Mouse (Mus musculus) megakaryocyte-erythroid progenitor cell, adult 5-6 weeks (primary cell): Measurements from ENCODE around the gene Tgfbr3. TPM values are rescaled to one million over a fixed set of nuclear protein-coding genes. Genes with fewer than 3 reads are reported as not detected.

Source experiments
- ATAC-seq: replicated peaks from 2 replicates; pipeline ENCODE4 v1.8.0; 2016; ENCODE audit warnings: mild to moderate bottlenecking, inconsistent platforms; ENCODE audit not compliant: severe bottlenecking, poor library complexity, low FRiP score, low TSS enrichment
- total RNA-seq, 2 experiments: library from RNA; stranded (forward) in 1 of 2; stranded (reverse) in 1 of 2; fragments of 200-1000, 215-1000 nt in 1 of 2; fragments of >200 nt in 1 of 2; fragmentation: Nextera tagmentation in 1 of 2; gene quantifications; 2 replicates each; pipeline ENCODE4 v1.2.3; 2014 to 2017

Gene Tgfbr3
- total RNA-seq (2014; fragmentation: Nextera tagmentation) (28.8 and 36.5 TPM in 2 replicates), total RNA-seq (2017) (25.6 and 35.5 TPM in 2 replicates)

DNA sequence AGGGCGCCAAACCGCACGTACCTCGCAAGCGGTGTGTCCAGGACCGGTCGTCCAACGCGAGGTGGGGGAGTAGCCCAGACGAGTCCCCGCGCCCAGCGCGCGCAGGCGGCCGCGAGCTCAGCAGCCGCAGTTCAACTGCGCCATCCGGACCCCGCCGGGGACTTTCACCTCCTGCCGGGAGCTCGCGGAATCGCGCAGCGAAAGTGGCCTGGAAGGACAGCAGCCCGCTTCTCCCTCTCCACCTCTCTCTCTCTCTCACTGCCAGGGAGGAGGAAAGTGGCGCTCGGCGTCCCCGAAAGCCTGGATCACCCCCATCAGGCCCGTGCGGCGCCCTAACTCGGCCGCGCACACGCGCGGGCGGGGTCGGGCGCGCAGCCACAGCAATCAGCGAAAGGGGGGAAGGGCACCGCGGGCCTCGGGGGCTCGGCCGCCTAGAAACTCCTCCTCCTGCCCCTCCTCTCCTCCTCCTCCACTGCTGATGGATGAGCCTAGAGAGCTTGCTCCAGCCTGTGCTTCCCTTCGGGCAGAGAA lies at the start of gene Tgfbr3:
Tgfbr3 (minus strand) TSS at position 396 of the 531 bp plus-strand sequence.
- peak; percentile 66 for ATAC-seq

DNA sequence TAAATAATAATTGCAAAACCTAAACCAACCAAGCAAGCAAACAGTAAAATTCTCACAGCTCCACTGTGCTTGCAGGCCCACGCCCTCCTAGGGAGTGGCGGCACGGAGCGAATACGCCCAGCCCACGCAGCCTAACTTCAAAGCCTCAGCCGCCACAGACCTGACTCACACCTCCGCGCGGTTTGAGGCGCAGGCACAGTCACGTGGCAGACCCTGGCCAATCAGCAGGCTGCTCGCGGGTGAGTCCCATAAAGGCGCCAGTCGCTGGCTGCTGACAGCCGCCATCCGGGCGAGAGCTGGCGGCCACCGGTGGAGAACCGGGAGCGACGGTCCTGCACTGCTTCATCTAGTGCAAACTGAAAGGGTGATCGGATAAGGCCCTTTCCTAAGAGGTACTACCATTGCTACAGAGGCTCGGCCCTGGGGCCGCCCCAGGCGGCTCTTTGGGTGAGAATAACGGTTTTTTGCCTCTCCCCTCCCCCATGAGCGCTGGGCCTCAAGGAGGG lies 41.5 kb upstream of the Tgfbr3 start, which contains the start of gene Brdt:
Brdt (plus strand) TSS at position 244 of the 506 bp plus-strand sequence.
- ATAC-seq, result no peak

- ATAC-seq, result no peak
Measured at GRCm38 (mm10) chr5:107320703-107321102, 31.3 kb upstream of the Tgfbr3 start.

GRCm38 (mm10) chr5:107317141-107317540 lies 27.7 kb upstream of the Tgfbr3 start:
- ATAC-seq, result no peak

DNA sequence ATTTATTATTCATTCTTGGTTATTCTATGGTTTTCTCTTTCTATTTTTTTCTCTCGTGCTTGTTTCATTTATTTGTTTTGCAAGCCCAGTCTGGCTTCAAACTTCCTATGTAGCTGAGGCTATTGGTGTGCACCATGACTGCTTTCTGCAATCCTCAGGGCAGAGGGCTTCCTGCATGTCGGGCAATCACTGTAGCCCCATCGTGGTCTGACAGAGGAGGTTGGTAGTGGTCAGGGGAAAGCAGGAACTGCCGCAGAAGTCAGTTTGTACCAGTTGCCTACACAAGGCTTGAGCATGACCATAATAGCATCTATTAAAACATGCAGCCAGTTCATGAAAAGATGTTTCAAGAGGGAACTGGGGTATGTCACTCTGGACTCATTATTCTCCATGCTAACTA lies 18.0 kb upstream of the Tgfbr3 start:
- no peak for ATAC-seq

- no peak for ATAC-seq
Measured at GRCm38 (mm10) chr5:107304117-107304825, 14.8 kb upstream of the Tgfbr3 start.

DNA sequence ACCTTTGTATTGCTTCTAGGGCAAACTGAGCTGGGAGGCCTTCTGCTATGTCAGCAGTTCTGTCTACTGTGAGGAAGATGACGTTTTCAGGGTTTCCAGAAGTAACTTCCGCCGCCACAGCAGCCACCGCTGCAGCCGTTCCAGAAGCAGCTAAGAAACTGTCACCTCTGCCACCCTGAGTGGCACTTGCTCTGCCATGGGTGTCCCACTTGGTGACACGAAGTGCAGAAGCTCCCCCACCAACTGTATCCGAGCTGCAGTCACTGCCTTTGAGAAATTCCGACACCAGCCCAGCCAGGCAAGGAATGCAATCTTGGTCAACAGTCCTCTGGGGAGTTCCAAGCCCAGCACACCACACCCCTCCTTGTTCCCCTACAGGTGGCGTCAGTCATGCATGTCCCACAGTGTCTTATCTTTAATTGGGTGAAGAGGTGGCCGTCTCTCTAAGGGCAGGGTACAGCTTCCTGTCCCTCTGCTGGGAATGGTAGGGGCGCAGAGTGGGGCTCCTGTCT lies 14.0 kb upstream of the Tgfbr3 start:
- ATAC-seq, result peak; percentile 90

DNA sequence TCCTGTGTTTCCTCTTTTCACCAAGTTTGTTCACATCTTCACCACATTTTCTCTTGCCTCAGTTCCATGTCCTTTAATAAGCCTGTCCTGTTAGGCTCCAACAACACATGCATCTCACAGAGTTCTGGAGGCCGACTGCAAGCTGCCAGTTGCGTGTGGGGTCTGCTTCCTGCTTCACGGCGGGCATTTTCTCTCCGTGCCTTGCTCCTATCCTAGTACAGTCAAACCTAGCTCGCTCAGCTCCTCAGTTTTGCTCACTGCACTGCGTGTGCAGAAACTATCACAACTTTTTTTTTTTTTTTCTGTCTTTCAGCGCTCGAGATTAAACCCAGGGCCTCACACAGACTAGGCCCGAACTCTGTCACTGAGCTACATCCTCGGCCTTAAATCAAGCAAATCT lies 9.4 kb upstream of the Tgfbr3 start:
- no peak for ATAC-seq

DNA sequence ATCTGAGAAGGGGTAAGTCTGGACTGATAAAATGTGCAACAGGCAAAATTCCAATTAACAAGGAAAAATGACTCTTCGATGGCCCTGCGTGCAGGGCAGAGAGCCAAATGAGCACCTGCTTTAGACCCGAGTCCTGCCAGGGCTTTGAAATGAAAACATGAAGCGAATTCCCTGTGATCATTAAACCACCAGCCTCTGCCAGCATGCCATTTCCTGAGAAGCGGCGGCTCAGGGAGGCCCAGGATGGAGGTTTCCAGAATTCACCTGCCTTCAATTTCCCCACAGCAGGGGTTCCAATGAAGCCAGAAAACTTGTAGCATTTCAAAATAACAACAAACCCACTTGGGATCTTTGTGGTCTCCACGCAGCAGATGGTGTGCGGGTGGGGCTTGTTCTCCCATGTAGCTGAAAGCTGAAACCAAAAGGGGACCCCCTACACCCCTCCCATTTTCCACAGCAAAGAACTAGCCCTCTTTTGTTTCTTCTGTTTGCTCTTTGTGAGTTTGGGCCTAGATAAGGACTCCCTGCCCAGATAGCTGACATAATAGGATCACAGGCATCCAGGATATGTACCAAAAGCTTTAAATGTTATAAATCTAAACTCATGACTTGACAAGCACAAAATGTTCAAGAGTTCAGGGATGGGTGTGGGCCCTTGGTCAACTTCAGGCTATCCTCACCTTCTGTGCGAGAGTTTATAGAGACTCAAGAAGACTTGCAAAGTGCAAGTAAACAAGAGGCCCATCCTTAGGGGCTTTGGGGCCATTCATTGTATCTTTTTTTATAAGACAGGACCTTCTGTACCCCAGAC lies 7.3 kb upstream of the Tgfbr3 start:
- no peak for ATAC-seq

DNA sequence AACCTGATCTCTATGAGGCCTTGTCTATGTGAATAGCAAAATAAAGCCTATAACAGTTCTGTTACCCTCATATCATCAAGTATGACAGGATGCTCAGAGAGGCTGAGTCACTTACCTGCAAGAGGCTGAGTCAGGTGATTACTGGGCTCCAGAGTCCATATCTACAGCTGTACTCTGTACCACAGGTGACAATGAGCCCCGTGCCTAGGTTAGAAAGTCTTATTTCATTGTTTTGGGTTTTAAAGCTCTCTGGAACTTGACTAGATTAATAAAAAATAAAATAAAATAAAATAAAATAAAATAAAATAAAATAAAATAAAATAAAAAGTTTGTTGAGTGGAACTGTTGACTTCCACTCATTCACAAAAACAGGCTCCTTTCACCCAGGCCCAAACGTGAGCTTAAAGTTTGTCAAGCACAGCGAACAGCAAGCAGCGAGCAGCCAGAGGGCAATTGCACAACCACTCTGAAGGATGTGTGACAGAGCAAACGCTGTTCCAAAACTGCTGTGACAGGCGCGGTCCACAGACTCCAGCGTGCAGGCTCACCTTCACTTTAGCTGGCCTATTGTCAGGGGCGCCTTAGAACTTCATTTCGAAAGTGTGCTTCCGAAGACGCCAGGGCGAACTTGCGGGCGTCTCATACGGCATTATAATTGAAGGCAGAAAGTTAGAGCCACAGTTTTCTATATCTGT lies 6.5 kb upstream of the Tgfbr3 start:
- ATAC-seq, result no peak

DNA sequence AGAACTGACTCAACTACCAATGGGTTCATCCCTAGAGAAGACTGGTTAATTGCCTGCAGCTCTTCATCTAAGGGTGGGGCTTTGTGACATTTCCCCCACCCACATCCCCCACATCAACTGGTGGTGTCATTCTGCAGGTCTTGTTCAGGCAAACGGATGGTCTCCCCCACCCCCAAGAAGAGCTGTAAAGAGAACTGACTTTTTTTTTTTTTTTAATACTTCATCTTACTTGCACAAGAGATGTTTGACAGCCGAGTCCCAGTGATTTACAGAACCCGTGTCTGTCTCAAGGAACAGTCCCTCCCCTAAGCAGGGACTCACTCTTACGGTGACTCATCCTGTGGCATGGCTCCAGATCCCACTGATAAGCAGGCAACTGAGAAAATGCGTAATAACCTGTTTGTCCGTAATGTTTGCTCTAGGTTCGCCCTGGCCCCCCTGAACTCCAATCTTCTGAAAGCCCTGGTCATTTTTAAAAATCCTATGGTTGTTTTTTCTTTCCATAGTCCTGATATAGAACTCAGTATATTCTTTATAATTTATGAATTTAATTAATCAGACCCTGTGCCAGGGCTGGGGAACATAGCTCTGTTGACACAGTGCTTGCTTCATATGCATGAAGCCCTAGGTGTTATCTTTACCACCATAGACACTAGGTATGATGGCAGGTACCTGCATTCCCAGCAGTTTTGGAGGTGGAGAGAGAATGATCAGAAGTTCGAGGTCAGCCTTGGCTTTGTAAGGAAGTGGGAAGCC lies 5.8 kb upstream of the Tgfbr3 start:
- ATAC-seq, result peak; percentile 65

DNA sequence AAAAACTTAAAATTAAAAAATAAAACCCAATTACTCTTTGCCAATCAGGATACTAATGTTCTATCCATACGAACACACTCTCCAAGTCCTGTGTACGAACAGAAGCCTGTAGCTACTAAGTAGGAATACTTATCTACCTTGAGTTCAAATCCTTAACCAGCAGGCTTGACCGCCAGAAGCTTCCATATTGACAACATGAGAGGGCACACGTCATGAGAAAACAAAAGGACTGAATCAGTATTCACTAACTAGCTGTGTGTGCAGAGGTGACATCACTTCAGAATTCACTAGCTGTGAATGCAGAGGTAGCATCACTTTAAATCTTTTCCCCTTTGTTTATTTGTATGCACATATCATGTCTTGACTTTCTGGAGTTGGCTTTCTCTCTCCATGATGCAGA lies 4.6 kb upstream of the Tgfbr3 start:
- no peak for ATAC-seq

DNA sequence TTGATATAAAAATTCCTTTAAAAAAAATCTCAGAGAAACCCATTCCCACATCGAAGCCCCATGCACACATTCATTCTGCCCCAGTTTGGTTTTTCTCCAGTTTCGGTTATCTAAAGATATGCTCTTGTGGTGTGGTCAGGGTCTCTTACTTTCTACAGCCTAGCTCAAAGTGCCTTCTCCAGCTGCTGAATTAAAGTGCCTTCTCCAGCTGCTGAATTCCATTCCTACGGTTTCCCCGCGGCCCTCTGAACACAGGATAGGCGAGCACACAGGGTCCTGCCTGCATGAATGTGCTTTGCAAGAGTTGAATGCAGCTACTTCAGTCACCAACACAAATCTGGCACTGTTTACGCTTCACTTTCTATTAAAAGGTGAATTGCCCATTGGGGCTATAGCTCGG lies 557 bp upstream of the Tgfbr3 start:
- no peak for ATAC-seq

- ATAC-seq, result peak; percentile 84
Measured at GRCm38 (mm10) chr5:107288427-107289233, 799 bp downstream of the Tgfbr3 start.

GRCm38 (mm10) chr5:107287908-107288267 lies 1.5 kb downstream of the Tgfbr3 start:
- 0 out of 2 replicates have a peak, but pooled peaks have one; percentile 4 for ATAC-seq

GRCm38 (mm10) chr5:107287254-107287907 lies 2.0 kb downstream of the Tgfbr3 start:
- ATAC-seq, result 0 out of 2 replicates have a peak, but pooled peaks have one; percentile 31

DNA sequence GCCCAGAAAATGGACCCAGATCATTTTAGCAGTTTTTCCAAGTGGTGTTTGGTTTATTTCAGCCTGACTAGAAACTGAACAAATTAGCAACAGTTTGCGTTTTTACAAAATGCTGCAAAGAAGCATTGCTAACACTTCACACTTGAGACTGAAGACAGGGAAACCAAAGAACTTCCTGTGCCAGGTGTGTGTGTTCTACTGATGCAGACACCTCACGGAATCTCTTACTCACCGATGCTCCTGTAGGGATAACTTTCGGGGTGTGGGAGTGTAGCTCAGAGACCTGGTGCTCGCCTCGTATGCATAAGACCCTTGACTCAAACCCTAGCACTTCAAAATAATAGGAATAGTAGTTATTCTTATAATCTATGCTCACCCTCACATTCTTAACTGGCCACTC lies 3.9 kb downstream of the Tgfbr3 start:
- ATAC-seq, result no peak
